Comparison of ENCODE assay signal across 21 mouse cellular contexts in the genomic region with DNA sequence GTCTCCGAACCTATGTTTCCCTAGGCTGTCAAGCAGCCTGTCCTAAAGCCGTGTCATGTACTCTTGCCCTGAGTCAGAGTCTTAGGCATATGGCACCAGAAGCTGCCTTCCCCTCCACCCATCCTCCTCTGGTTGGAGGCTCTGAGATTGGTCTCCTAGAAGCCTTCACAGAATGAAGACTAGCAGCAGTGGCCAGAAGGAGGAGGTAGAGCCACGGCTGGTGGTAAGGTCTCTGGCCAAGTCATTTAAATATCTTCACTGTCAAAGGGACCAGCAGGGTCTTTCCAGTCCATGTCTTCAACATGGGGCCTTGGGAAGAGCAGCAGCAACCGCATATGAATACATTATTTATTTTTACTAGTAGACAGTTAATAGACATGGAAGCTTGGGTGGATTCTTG. TPM values are rescaled to one million over a fixed set of nuclear protein-coding genes. Genes with fewer than 3 reads are reported as not detected.
DNase-seq lines count a peak whose midpoint lies in the region; ATAC-seq and TF ChIP-seq lines count a peak whose summit lies in the region.
"Had no signal": no experiment of that assay in that cellular context is flagged by ENCODE, and none has a peak within 500 bp of the region (broad histone marks: within the 10 kb centered on the region; RNA-seq: fewer than 3 reads in every experiment).

No protein-coding gene starts in this region.

- no peak for ATAC-seq in midbrain, embryonic 11.5 days (ENCODE audit: low FRiP score)
- ATAC-seq in midbrain, embryonic 13.5 days: no peak
- ATAC-seq: CD4-positive, CD25-positive, alpha-beta regulatory T cell, adult 4 months; forebrain, embryonic 13.5 days; forebrain, embryonic 15.5 days had no signal

- no peak overlapping the region for H3K4me2 ChIP-seq in midbrain, embryonic 11.5 days
- H3K4me2 ChIP-seq in midbrain, embryonic 13.5 days (replicated peaks): no peak overlapping the region
- H3K4me2 ChIP-seq: embryonic facial prominence, embryonic 12.5 days; forebrain, embryonic 13.5 days; forebrain, embryonic 15.5 days had no signal

- no peak for TF ChIP-seq EP300 in heart, adult 2 months (IDR thresholded peaks at IDR 0.05; ENCODE audit: insufficient read depth, low read depth, low read length)

- no peak for TF ChIP-seq CTCF in gastrocnemius, adult 2 months (IDR thresholded peaks at IDR 0.05)
- TF ChIP-seq CTCF in heart, adult 2 months (IDR thresholded peaks at IDR 0.05): 0 out of 2 replicates have a peak, but pooled peaks have one; percentile 3

- TF ChIP-seq POLR2A in heart, adult 2 months (IDR thresholded peaks at IDR 0.05; ENCODE audit: insufficient read depth, low read depth, low read length): no peak

- peaks cover 37% of the 10 kb centered on the region for H3K36me3 ChIP-seq in heart, adult 2 months (ENCODE audit: control insufficient read depth, insufficient read depth, low read length)
- no peaks in the 10 kb centered on the region for H3K36me3 ChIP-seq in midbrain, embryonic 11.5 days (ENCODE audit: control insufficient read depth, insufficient read depth, low read length)
- H3K36me3 ChIP-seq in midbrain, embryonic 13.5 days: no peaks in the 10 kb centered on the region
- H3K36me3 ChIP-seq: embryonic facial prominence, embryonic 12.5 days; forebrain, embryonic 15.5 days had no signal

- H3K4me1 ChIP-seq in heart, adult 2 months (ENCODE audit: control insufficient read depth, insufficient read depth, low read length): peaks cover 37% of the 10 kb centered on the region
- H3K4me1 ChIP-seq in midbrain, embryonic 11.5 days (ENCODE audit: control insufficient read depth, insufficient read depth, low read length): peaks cover 7% of the 10 kb centered on the region
- peaks cover 23% of the 10 kb centered on the region for H3K4me1 ChIP-seq in midbrain, embryonic 13.5 days (replicated peaks)

- 85% methylated on average over 4 of the region's 4 CpGs for WGBS in heart, adult 2 months
- 91% methylated on average over 4 of the region's 4 CpGs for WGBS in midbrain, embryonic 11.5 days
- WGBS in midbrain, embryonic 13.5 days: 96% methylated on average over 4 of the region's 4 CpGs

- no peak overlapping the region for H3K9ac ChIP-seq in heart, adult 2 months (ENCODE audit: low read depth, low read length)
- H3K9ac ChIP-seq in midbrain, embryonic 11.5 days (ENCODE audit: low read length): no peak overlapping the region
- no peak overlapping the region for H3K9ac ChIP-seq in midbrain, embryonic 13.5 days (replicated peaks)
- H3K9ac ChIP-seq: embryonic facial prominence, embryonic 12.5 days; forebrain, embryonic 13.5 days; forebrain, embryonic 15.5 days had no signal

- H3K27ac ChIP-seq in gastrocnemius, adult 2 months: peak overlapping the region; percentile 77
- H3K27ac ChIP-seq in heart, adult 2 months: peak overlapping the region; percentile 82
- H3K27ac ChIP-seq in midbrain, embryonic 11.5 days (ENCODE audit: low read depth, low read length): no peak overlapping the region
- no peak overlapping the region for H3K27ac ChIP-seq in midbrain, embryonic 13.5 days
- H3K27ac ChIP-seq: embryonic facial prominence, embryonic 10.5 days; embryonic facial prominence, embryonic 12.5 days; forebrain, embryonic 13.5 days; forebrain, embryonic 15.5 days had no signal

- intact Hi-C loops in gastrocnemius, adult 2 months (cut with DNase I): no loop called here
- intact Hi-C loops in gastrocnemius, postnatal 14 days (cut with DNase I; ENCODE audit: low total_unique reads): no loop called here
- intact Hi-C loops in heart, adult 2 months (cut with DNase I): loop anchor here (10.0 kb wide), 1 partner anchor 52 kb away; no protein-coding TSS in a partner anchor
- intact Hi-C loops in heart, postnatal 36 days (cut with DNase I): no loop called here

- no peaks in the 10 kb centered on the region for H3K27me3 ChIP-seq in heart, adult 2 months (ENCODE audit: control insufficient read depth, insufficient read depth, low read length)
- H3K27me3 ChIP-seq in midbrain, embryonic 11.5 days (ENCODE audit: control insufficient read depth, insufficient read depth, low read length): no peaks in the 10 kb centered on the region
- H3K27me3 ChIP-seq in midbrain, embryonic 13.5 days: no peaks in the 10 kb centered on the region
- H3K27me3 ChIP-seq: embryonic facial prominence, embryonic 12.5 days; forebrain, embryonic 13.5 days; forebrain, embryonic 15.5 days had no signal

- peaks cover 6% of the 10 kb centered on the region; the same call in 1 of the 2 replicates for H3K79me2 ChIP-seq in heart, adult 2 months (replicated peaks; ENCODE audit: control insufficient read depth, insufficient read depth, low read length)

- no peaks in the 10 kb centered on the region for H3K9me3 ChIP-seq in midbrain, embryonic 11.5 days (ENCODE audit: control insufficient read depth, low read length)
- no peaks in the 10 kb centered on the region for H3K9me3 ChIP-seq in midbrain, embryonic 13.5 days
- H3K9me3 ChIP-seq: embryonic facial prominence, embryonic 10.5 days; embryonic facial prominence, embryonic 12.5 days; forebrain, embryonic 13.5 days; forebrain, embryonic 15.5 days had no signal

- DNase-seq in gastrocnemius, adult 2 months: no peak
- DNase-seq in gastrocnemius, postnatal 14 days: no peak
- no peak for DNase-seq in heart, adult 2 months
- no peak for DNase-seq in heart, postnatal 36 days
- DNase-seq in midbrain, embryonic 11.5 days (ENCODE audit: low spot score, missing footprints): peak; percentile 75
- DNase-seq in testis, postnatal 14 days (ENCODE audit: low spot score): no peak
- DNase-seq: adrenal gland, adult 2 months; adrenal gland, postnatal 10 days; adrenal gland, postnatal 25 days; B cell, adult 2 months; cerebellum, adult 11-12 months; cerebellum, adult 2 months; cerebellum, adult 9-10 months; cerebellum, postnatal 10 days; cerebellum, postnatal 25 days had no signal

- H3K4me3 ChIP-seq in gastrocnemius, adult 2 months: no peak overlapping the region
- no peak overlapping the region for H3K4me3 ChIP-seq in heart, adult 2 months
- no peak overlapping the region for H3K4me3 ChIP-seq in midbrain, embryonic 11.5 days (ENCODE audit: low read depth, low read length)
- H3K4me3 ChIP-seq in midbrain, embryonic 13.5 days (replicated peaks): no peak overlapping the region
- H3K4me3 ChIP-seq: embryonic facial prominence, embryonic 10.5 days; embryonic facial prominence, embryonic 12.5 days; forebrain, embryonic 13.5 days; forebrain, embryonic 15.5 days had no signal

RNA-seq across cellular contexts. Expression of gene Arhgap31, which starts 36.4 kb away (rescaled TPM):
- total RNA-seq in gastrocnemius, adult 2 months (2021): 10 to 100 TPM; 11.9 to 18.6 TPM
- total RNA-seq in gastrocnemius, postnatal 14 days (2021): 10 to 100 TPM; 20.8 to 22.6 TPM
- 10 to 100 TPM; 38.2 to 41.2 TPM for total RNA-seq in heart, adult 2 months (2021)
- 14.1 and 20.1 TPM in 2 replicates for polyA plus RNA-seq in heart, adult 2 months (2012; rRNA removed)
- 10 to 100 TPM; 37.4 to 43.5 TPM for total RNA-seq in heart, postnatal 36 days (2021)
- polyA plus RNA-seq in midbrain, embryonic 11.5 days (2014; fragmentation: Nextera tagmentation; extraction: Ambion mirVana): 7.1 and 8.4 TPM in 2 replicates
- 3.6 and 4.6 TPM in 2 replicates for polyA plus RNA-seq in midbrain, embryonic 13.5 days (2015; fragmentation: Nextera tagmentation; extraction: Ambion mirVana)

Comparison
In these comparisons a context has a peak if more than half of its experiments do, and no peak if none do; other contexts are left out.
1. H3K27ac ChIP-seq: peak in gastrocnemius, adult 2 months (single experiment) and heart, adult 2 months (single experiment); none in midbrain, embryonic 11.5 days (single experiment) and midbrain, embryonic 13.5 days (single experiment).